Mouse (Mus musculus): ENCODE results near the gene Nhsl1.

DNA sequence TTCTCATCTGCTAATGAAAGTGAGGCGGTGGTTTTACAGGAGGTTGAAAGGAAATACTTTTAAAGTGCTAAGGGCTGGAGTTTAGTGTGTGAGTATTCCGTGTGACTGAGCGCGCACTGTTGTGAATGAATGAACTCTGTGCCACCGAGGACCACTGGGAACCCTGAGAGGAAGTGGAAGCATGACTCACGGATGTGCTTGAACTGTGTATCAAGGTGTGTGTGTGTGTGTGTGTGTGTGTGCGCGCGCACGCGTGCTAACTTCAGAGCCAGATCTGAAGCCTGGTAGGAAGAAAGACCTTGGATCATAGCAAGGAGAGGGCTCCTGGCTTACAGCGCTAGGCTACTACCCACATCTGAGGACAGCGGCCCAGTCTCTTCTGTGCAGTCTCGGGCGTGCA lies 71.2 kb downstream of the Nhsl1 start:
- TF ChIP-seq CTCF (IDR thresholded peaks at IDR 0.05; ENCODE audit: low read depth, low read length) (no peak), POLR2A (IDR thresholded peaks at IDR 0.05; ENCODE audit: borderline replicate concordance, low read depth, low read length) (no peak)
